Mouse (Mus musculus) liver, embryonic 16.5 days (tissue): ENCODE data around the gene Rufy1. TPM values are rescaled to one million over a fixed set of nuclear protein-coding genes. Genes with fewer than 3 reads are reported as not detected.

Experiments used
- ATAC-seq: fragments of 200-750 bp; cut with Nextera tagmentation; 2 replicates; pipeline ENCODE4 v1.8.0; 2017; ENCODE audit warnings: low read depth, mild to moderate bottlenecking, moderate number of reproducible peaks, moderate library complexity
- H3K27ac ChIP-seq: fragments of 300-500 bp; sonication (generic); 2 replicates; pipeline ENCODE4 v1.5.1; 2014; ENCODE audit warnings: mild to moderate bottlenecking, low read length
- H3K27me3 ChIP-seq: fragments of 300-500 bp; sonication (generic); 2 replicates; pipeline ENCODE4 v1.6.1; 2014; ENCODE audit warnings: low read depth, low read length, mixed read lengths; ENCODE audit not compliant: control insufficient read depth, insufficient read depth
- H3K36me3 ChIP-seq: fragments of 300-500 bp; sonication (generic); 2 replicates; pipeline ENCODE4 v1.6.1; 2014; ENCODE audit warnings: mild to moderate bottlenecking; ENCODE audit not compliant: control insufficient read depth, insufficient read depth
- H3K4me1 ChIP-seq: fragments of 300-500 bp; sonication (generic); 2 replicates; pipeline ENCODE4 v1.6.1; 2014; ENCODE audit warnings: low read depth, low read length, mixed read lengths; ENCODE audit not compliant: control insufficient read depth
- H3K4me2 ChIP-seq: fragments of 300-500 bp; sonication (generic); 2 replicates; pipeline ENCODE4 v1.6.1; 2014; ENCODE audit warnings: low read depth, low read length, mixed read lengths
- H3K4me3 ChIP-seq: fragments of 300-500 bp; sonication (generic); 2 replicates; pipeline ENCODE4 v1.5.1; 2014; ENCODE audit warnings: low read depth, mild to moderate bottlenecking, low read length
- H3K9ac ChIP-seq: fragments of 300-500 bp; sonication (generic); 2 replicates; pipeline ENCODE4 v1.6.1; 2014; ENCODE audit warnings: low read depth, low read length
- H3K9me3 ChIP-seq: fragments of 300-500 bp; sonication (generic); replicated peaks from 2 replicates; pipeline ENCODE4 v1.6.1; 2016; ENCODE audit warnings: low read length; ENCODE audit not compliant: control insufficient read depth
- WGBS: fragments of 180-500 bp; shearing (Covaris S2); extraction: QIAGEN DNeasy Blood & Tissue Kit; methylation state at CpG from one replicate; pipeline ENCODE4 v1.1.7; 2014; ENCODE audit not compliant: insufficient replicate concordance; 5-methylcytosine and 5-hydroxymethylcytosine counted together
- polyA plus RNA-seq: library from polyadenylated mRNA; unstranded; fragments of >200 nt; fragmentation: Nextera tagmentation; extraction: Ambion mirVana; gene quantifications from 2 replicates; pipeline ENCODE4 v1.2.1, GENCODE M21; 2015

The Rufy1 gene
- polyA plus RNA-seq, 1 experiment from 2014 or later = 8.4 TPM

DNA sequence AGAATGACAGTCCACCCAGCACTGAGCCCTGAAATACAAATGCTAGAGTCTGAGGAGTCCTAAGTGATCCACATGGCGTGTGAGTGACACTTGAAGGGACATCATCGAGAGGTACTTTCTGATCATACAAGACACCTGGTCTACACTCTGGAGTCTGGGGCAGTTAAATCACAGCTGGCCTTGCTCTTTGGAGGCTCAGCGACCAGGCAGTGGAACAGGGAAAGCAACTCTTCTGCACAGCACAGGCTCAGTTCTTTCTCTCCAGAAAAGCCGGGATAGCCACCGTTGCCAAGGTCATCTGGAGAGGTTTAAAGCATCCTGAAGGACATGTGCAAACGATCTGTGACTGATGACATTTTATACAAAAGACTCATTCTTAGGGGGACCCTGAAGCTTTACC is 23.7 kb downstream of the Rufy1 start:
- Histone ChIP-seq H3K9ac (no peak overlapping the region), H3K27me3 (no peaks in the 10 kb centered on the region), H3K36me3 (no peaks in the 10 kb centered on the region), H3K4me1 (no peaks in the 10 kb centered on the region), H3K9me3 (no peaks in the 10 kb centered on the region), H3K4me2 (no peak overlapping the region), H3K4me3 (no peak overlapping the region), H3K27ac (no peak overlapping the region)
- no peak for ATAC-seq
- 64% methylated on average over 6 of the region's 6 CpGs for WGBS

- WGBS = 61% methylated on average over 10 of the region's 10 CpGs
- no peaks in the 10 kb centered on the region for H3K27me3 ChIP-seq
- no peak overlapping the region for H3K4me3 ChIP-seq
- no peak overlapping the region for H3K27ac ChIP-seq
- no peak overlapping the region for H3K9ac ChIP-seq
- no peaks in the 10 kb centered on the region for H3K4me1 ChIP-seq
- ATAC-seq = no peak
- H3K4me2 ChIP-seq = no peak overlapping the region
- H3K36me3 ChIP-seq = no peaks in the 10 kb centered on the region
- no peaks in the 10 kb centered on the region for H3K9me3 ChIP-seq
These were observed 27.4 kb downstream of the Rufy1 start for GRCm38 (mm10) chr11:50403367-50404014.

DNA sequence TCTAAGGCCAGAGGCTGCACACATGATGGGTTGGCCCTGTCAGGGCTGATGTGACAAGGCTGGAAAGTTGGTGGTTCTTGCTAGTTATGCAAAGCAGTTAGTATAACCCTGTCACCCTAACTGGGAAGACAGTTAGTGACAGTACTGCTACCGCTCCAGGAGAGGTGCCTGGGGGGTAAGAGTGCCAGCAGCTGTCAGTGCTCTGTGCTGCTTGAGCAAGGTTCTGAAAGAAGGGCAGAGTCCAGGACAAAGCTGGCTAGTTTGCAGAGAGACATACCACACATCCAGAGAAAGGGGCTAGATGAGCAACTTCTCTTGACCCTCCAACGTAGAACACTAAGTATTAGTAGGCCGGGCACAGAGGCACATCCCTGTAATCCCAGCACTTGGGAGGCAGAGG is 28.4 kb downstream of the Rufy1 start:
- H3K27ac ChIP-seq = no peak overlapping the region
- no peaks in the 10 kb centered on the region for H3K36me3 ChIP-seq
- H3K4me3 ChIP-seq = no peak overlapping the region
- H3K4me2 ChIP-seq = no peak overlapping the region
- ATAC-seq = no peak
- no peak overlapping the region for H3K9ac ChIP-seq
- no peaks in the 10 kb centered on the region for H3K4me1 ChIP-seq
- 84% methylated on average over 3 of the region's 3 CpGs for WGBS
- H3K27me3 ChIP-seq = no peaks in the 10 kb centered on the region
- H3K9me3 ChIP-seq = no peaks in the 10 kb centered on the region

GRCm38 (mm10) chr11:50398803-50399202 is 32.1 kb downstream of the Rufy1 start:
- Histone ChIP-seq H3K36me3 (peaks cover 2% of the 10 kb centered on the region; the same call in 1 of the 2 replicates), H3K4me2 (no peak overlapping the region), H3K4me3 (no peak overlapping the region), H3K9me3 (no peaks in the 10 kb centered on the region), H3K27me3 (no peaks in the 10 kb centered on the region), H3K4me1 (no peaks in the 10 kb centered on the region), H3K9ac (no peak overlapping the region), H3K27ac (no peak overlapping the region)
- ATAC-seq = no peak
- 76% methylated on average over 13 of the region's 13 CpGs for WGBS

DNA sequence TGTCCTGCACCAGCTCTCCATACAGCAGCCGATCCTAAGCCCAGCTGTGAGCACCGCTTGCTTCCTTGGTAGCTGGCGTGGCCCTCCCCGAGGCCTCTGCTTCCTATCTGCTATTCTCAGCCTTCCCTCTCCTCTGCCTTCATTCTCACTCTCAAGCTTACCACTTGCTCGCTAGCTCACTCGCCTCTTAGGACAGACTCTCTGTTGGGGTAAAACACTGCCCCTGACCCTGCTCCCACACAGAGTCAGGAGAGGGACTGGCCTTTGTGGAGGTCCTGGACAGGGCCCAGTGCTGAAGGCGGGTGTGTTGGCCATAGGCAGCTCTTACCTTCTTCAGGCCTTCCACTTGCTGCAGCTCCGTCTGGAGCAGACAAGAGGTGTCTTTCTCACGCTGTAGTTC is 33.6 kb downstream of the Rufy1 start:
- no peaks in the 10 kb centered on the region for H3K4me1 ChIP-seq
- no peak overlapping the region for H3K27ac ChIP-seq
- H3K4me3 ChIP-seq = no peak overlapping the region
- ATAC-seq = no peak
- no peak overlapping the region for H3K4me2 ChIP-seq
- WGBS = 74% methylated on average over 9 of the region's 9 CpGs
- H3K27me3 ChIP-seq = no peaks in the 10 kb centered on the region
- peaks cover 3% of the 10 kb centered on the region; the same call in 1 of the 2 replicates for H3K36me3 ChIP-seq
- no peak overlapping the region for H3K9ac ChIP-seq
- no peaks in the 10 kb centered on the region for H3K9me3 ChIP-seq

- no peak for ATAC-seq
- no peaks in the 10 kb centered on the region for H3K27me3 ChIP-seq
- H3K27ac ChIP-seq = no peak overlapping the region
- no peak overlapping the region for H3K4me2 ChIP-seq
- no peak overlapping the region for H3K9ac ChIP-seq
- no peaks in the 10 kb centered on the region for H3K4me1 ChIP-seq
- 68% methylated on average over 11 of the region's 11 CpGs for WGBS
- H3K36me3 ChIP-seq = peaks cover 3% of the 10 kb centered on the region; the same call in 1 of the 2 replicates
- H3K4me3 ChIP-seq = no peak overlapping the region
- H3K9me3 ChIP-seq = no peaks in the 10 kb centered on the region
These were observed 34.1 kb downstream of the Rufy1 start for GRCm38 (mm10) chr11:50396766-50397307.

GRCm38 (mm10) chr11:50394731-50395130 is 36.2 kb downstream of the Rufy1 start:
- H3K27me3 ChIP-seq = no peaks in the 10 kb centered on the region
- H3K27ac ChIP-seq = no peak overlapping the region
- no peak overlapping the region for H3K4me3 ChIP-seq
- ATAC-seq = no peak
- no peaks in the 10 kb centered on the region for H3K9me3 ChIP-seq
- 72% methylated on average over 7 of the region's 7 CpGs for WGBS
- no peak overlapping the region for H3K9ac ChIP-seq
- H3K4me1 ChIP-seq = no peaks in the 10 kb centered on the region
- H3K36me3 ChIP-seq = peaks cover 4% of the 10 kb centered on the region; the same call in 1 of the 2 replicates
- no peak overlapping the region for H3K4me2 ChIP-seq

GRCm38 (mm10) chr11:50393306-50393705 is 37.6 kb downstream of the Rufy1 start:
- H3K9me3 ChIP-seq = no peaks in the 10 kb centered on the region
- peaks cover 6% of the 10 kb centered on the region; the same call in 1 of the 2 replicates for H3K36me3 ChIP-seq
- H3K4me3 ChIP-seq = no peak overlapping the region
- no peak overlapping the region for H3K27ac ChIP-seq
- WGBS = 69% methylated on average over 6 of the region's 6 CpGs
- no peaks in the 10 kb centered on the region for H3K27me3 ChIP-seq
- H3K4me1 ChIP-seq = no peaks in the 10 kb centered on the region
- H3K9ac ChIP-seq = no peak overlapping the region
- H3K4me2 ChIP-seq = no peak overlapping the region
- ATAC-seq = no peak

GRCm38 (mm10) chr11:50391272-50391960 is 39.5 kb downstream of the Rufy1 start:
- Histone ChIP-seq H3K4me1 (no peaks in the 10 kb centered on the region), H3K36me3 (peaks cover 20% of the 10 kb centered on the region), H3K27ac (no peak overlapping the region), H3K4me2 (no peak overlapping the region), H3K4me3 (no peak overlapping the region), H3K27me3 (no peaks in the 10 kb centered on the region), H3K9me3 (no peaks in the 10 kb centered on the region), H3K9ac (no peak overlapping the region)
- 51% methylated on average over 4 of the region's 4 CpGs for WGBS
- no peak for ATAC-seq
